Mouse (Mus musculus) liver, embryonic 11.5 days (tissue): ENCODE results near the gene Fbrsl1. TPM values are rescaled to one million over a fixed set of nuclear protein-coding genes. Genes with fewer than 3 reads are reported as not detected.

Experiments
- ATAC-seq: fragments of 200-750 bp; cut with Nextera tagmentation; replicated peaks from 2 replicates; pipeline ENCODE4 v1.8.0; 2017; ENCODE audit warnings: moderate number of reproducible peaks, mild to moderate bottlenecking, moderate TSS enrichment, moderate library complexity; ENCODE audit not compliant: low FRiP score
- DNase-seq: peaks from one replicate; pipeline ENCODE4 v3.0.0-alpha.2; 2017; ENCODE audit warnings: low spot score
- H3K27ac ChIP-seq: fragments of 300-500 bp; sonication (generic); 2 replicates; pipeline ENCODE4 v1.5.1; 2014; ENCODE audit warnings: mild to moderate bottlenecking, low read depth, low read length, control low read depth
- H3K27me3 ChIP-seq: fragments of 300-500 bp; sonication (generic); replicated peaks from 2 replicates; pipeline ENCODE4 v1.6.1; 2014; ENCODE audit warnings: low read length, mixed read lengths; ENCODE audit not compliant: control insufficient read depth, insufficient read depth
- H3K36me3 ChIP-seq: fragments of 300-500 bp; sonication (generic); 2 replicates; pipeline ENCODE4 v1.6.1; 2014; ENCODE audit warnings: mild to moderate bottlenecking, low read length, moderate library complexity, mixed read lengths; ENCODE audit not compliant: control insufficient read depth, insufficient read depth
- H3K4me1 ChIP-seq: fragments of 300-500 bp; sonication (generic); replicated peaks from 2 replicates; pipeline ENCODE4 v1.6.1; 2014; ENCODE audit warnings: low read length, mixed read lengths; ENCODE audit not compliant: control insufficient read depth, insufficient read depth
- H3K4me2 ChIP-seq: fragments of 300-500 bp; sonication (generic); 2 replicates; pipeline ENCODE4 v1.6.1; 2014; ENCODE audit warnings: mild to moderate bottlenecking, control low read depth, moderate library complexity
- H3K4me3 ChIP-seq: fragments of 300-500 bp; sonication (generic); 2 replicates; pipeline ENCODE4 v1.5.1; 2014; ENCODE audit warnings: low read depth, low read length, control low read depth
- H3K9ac ChIP-seq: fragments of 300-500 bp; sonication (generic); 2 replicates; pipeline ENCODE4 v1.6.1; 2014; ENCODE audit warnings: low read depth, low read length, control low read depth
- H3K9me3 ChIP-seq: fragments of 300-500 bp; sonication (generic); 2 replicates; pipeline ENCODE4 v1.6.1; 2016; ENCODE audit warnings: low read length, inconsistent platforms, mixed read lengths; ENCODE audit not compliant: control insufficient read depth
- WGBS: fragments of 180-500 bp; shearing (Covaris S2); extraction: QIAGEN DNeasy Blood & Tissue Kit; methylation state at CpG from one replicate; pipeline ENCODE4 v1.1.7; 2014; 5-methylcytosine and 5-hydroxymethylcytosine counted together
- polyA plus RNA-seq: library from polyadenylated mRNA; unstranded; fragments of >200 nt; fragmentation: Nextera tagmentation; extraction: Ambion mirVana; gene quantifications from 2 replicates; pipeline ENCODE4 v1.2.1, GENCODE M21; 2014

The Fbrsl1 gene
- polyA plus RNA-seq = 12.9 and 13.8 TPM in 2 replicates

GRCm38 (mm10) chr5:110448436-110449134 is at the start of gene Fbrsl1:
TSS of gene Fbrsl1 (minus strand) at chr5:110448503.
- no peaks in the 10 kb centered on the region for H3K27me3 ChIP-seq
- under 1% methylated on average over 30 of the region's 46 CpGs for WGBS
- H3K27ac ChIP-seq = peak within 1 kb of the TSS; percentile 76
- H3K9ac ChIP-seq = peak within 1 kb of the TSS; percentile 91
- DNase-seq (peak; percentile 97), ATAC-seq (peak; percentile 97)
- peak within 1 kb of the TSS; percentile 96 for H3K4me2 ChIP-seq
- H3K4me3 ChIP-seq = peak within 1 kb of the TSS; percentile 98
- H3K4me1 ChIP-seq = peaks cover 13% of the 10 kb centered on the region
- no peaks in the 10 kb centered on the region for H3K9me3 ChIP-seq
- no peaks in the 10 kb centered on the region for H3K36me3 ChIP-seq

DNA sequence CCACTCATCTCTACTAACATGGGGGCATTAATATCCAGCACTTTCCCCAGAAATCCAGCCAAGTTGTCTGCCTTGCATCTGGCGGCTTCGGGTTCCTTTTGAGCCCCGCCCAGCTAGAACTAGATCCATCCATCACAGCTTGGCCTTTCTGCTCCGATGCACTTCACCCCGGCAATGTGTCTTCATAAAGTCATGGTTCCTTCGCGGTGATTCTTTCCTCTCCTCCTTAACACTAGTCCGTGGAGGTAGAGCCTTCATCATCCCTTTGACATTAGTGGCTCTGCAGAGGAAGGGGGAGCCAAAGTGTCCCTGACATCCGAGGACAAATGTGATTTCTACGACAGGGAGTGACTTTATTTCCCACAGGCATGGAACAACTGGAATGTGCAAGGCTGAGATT is 49.8 kb upstream of the Fbrsl1 start:
- no peak overlapping the region for H3K9ac ChIP-seq
- H3K4me1 ChIP-seq = no peaks in the 10 kb centered on the region
- H3K27ac ChIP-seq = no peak overlapping the region
- ATAC-seq (no peak), DNase-seq (no peak)
- no peaks in the 10 kb centered on the region for H3K9me3 ChIP-seq
- peaks cover 6% of the 10 kb centered on the region for H3K27me3 ChIP-seq
- no peak overlapping the region for H3K4me2 ChIP-seq
- H3K4me3 ChIP-seq = no peak overlapping the region
- WGBS = 64% methylated on average over 10 of the region's 10 CpGs
- H3K36me3 ChIP-seq = no peaks in the 10 kb centered on the region

- H3K4me1 ChIP-seq = no peaks in the 10 kb centered on the region
- no peak for ATAC-seq
- WGBS = 73% methylated on average over 5 of the region's 5 CpGs
Measured at GRCm38 (mm10) chr5:110497556-110497955, 49.3 kb upstream of the Fbrsl1 start.

DNA sequence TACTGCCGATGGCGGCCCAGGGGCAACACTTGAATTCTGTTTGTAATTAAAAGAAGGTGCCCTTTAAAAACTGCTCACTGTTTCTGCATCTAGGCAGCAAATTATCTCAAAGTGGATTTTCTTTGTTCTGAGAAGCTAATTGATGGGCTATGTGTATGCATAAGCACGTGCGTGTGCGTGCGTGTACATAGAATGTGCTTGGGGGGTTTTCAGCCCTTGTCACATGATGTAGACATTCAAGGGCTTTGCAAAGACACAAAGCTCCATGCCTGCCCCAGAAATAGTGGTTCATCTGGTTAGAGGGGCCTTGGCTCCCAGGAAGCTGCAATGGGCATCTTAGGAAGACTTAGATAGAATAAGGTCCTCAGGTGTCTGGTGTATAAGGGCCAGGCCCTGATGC is 46.7 kb upstream of the Fbrsl1 start:
- Histone ChIP-seq H3K36me3 (no peaks in the 10 kb centered on the region), H3K4me1 (no peaks in the 10 kb centered on the region), H3K4me2 (no peak overlapping the region), H3K9me3 (no peaks in the 10 kb centered on the region), H3K27ac (no peak overlapping the region), H3K4me3 (no peak overlapping the region), H3K9ac (no peak overlapping the region), H3K27me3 (peaks cover 6% of the 10 kb centered on the region)
- no peak for DNase-seq
- 91% methylated on average over 6 of the region's 6 CpGs for WGBS
- no peak for ATAC-seq

More at GRCm38 (mm10) chr5:110497556-110497955, 49.3 kb upstream of the Fbrsl1 start:
- DNase-seq = no peak
- Histone ChIP-seq H3K36me3 (no peaks in the 10 kb centered on the region), H3K9me3 (no peaks in the 10 kb centered on the region), H3K27me3 (peaks cover 6% of the 10 kb centered on the region), H3K27ac (no peak overlapping the region), H3K4me3 (no peak overlapping the region), H3K9ac (no peak overlapping the region), H3K4me2 (no peak overlapping the region)

DNA sequence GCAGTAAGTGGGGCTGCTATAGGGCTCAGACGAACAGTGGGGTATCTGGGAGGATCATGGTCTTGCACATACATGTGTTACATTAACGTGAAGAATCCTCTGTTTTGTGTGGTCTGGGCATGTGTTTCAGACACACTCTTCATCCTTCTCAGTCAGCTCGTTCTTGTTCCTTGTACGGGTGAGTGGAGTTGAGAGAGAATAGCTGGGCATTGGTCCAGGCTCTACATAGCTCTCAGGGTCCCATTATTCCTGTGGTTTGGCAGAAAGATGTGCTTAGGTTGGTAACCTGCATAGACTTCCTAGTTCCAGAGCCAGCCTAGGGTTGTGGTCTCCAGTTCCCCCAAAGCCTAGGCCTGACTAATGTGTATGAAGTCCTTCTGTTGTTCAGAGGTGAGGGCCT is 46.1 kb upstream of the Fbrsl1 start:
- 70% methylated on average over 4 of the region's 4 CpGs for WGBS

DNA sequence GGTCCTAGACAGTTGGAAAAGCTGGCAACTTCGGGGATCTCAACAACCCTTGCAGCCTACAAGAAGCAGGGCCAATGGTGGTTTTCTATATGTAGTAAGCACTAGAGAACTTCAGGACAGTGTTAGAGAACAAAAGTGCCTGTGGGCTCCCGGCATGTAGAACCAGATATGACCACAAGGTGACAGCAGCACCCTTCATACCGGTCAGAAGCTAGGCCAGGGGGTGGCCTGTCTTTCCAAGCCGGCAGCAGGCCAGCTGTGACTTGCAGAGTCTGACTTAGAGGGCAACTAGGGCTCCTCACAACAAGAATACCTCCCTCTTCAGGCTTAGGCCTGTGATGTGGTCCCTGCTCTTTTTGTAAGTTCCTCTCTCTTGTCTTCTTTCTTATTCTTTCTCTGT is 45.5 kb upstream of the Fbrsl1 start:
- Histone ChIP-seq H3K27me3 (peaks cover 6% of the 10 kb centered on the region), H3K4me3 (no peak overlapping the region), H3K9me3 (no peaks in the 10 kb centered on the region), H3K4me2 (no peak overlapping the region), H3K27ac (no peak overlapping the region), H3K36me3 (no peaks in the 10 kb centered on the region), H3K4me1 (no peaks in the 10 kb centered on the region), H3K9ac (no peak overlapping the region)
- DNase-seq = no peak
- ATAC-seq = no peak
- WGBS = 3% methylated on average over 4 of the region's 4 CpGs

More for the DNA sequence above, 46.1 kb upstream of the Fbrsl1 start:
- Histone ChIP-seq H3K27ac (no peak overlapping the region), H3K4me1 (no peaks in the 10 kb centered on the region), H3K36me3 (no peaks in the 10 kb centered on the region), H3K9me3 (no peaks in the 10 kb centered on the region), H3K4me3 (no peak overlapping the region), H3K4me2 (no peak overlapping the region), H3K9ac (no peak overlapping the region), H3K27me3 (peaks cover 6% of the 10 kb centered on the region)
- no peak for ATAC-seq
- DNase-seq = no peak

GRCm38 (mm10) chr5:110489639-110490038 is 41.3 kb upstream of the Fbrsl1 start:
- Histone ChIP-seq H3K4me3 (no peak overlapping the region), H3K4me1 (no peaks in the 10 kb centered on the region), H3K9me3 (no peaks in the 10 kb centered on the region), H3K36me3 (no peaks in the 10 kb centered on the region), H3K4me2 (no peak overlapping the region), H3K27ac (no peak overlapping the region), H3K27me3 (peaks cover 6% of the 10 kb centered on the region; the same call in 1 of the 2 replicates), H3K9ac (no peak overlapping the region)
- 24% methylated on average over 4 of the region's 4 CpGs for WGBS
- no peak for DNase-seq
- no peak for ATAC-seq

DNA sequence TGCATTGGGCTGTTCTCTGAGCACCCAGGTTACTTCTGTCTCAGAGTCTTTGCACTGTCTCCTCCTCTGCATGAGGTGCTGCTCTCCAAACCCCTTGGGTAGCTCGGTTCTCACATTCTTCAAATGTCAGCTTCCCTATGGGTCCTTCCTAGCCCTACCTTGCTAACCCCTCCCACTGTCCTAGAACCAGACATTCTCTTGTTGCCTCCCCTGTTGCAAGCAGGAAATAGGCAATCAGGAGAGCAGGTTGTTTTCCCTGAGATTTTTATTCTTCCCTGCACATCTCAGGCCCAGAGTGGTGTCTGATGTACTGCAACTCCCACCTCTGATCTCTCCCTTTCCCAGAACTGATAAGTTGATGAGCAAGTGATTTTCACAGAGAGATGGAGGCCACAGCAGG is 39.6 kb upstream of the Fbrsl1 start:
- Histone ChIP-seq H3K4me1 (no peaks in the 10 kb centered on the region), H3K27me3 (peaks cover 6% of the 10 kb centered on the region; the same call in 1 of the 2 replicates), H3K4me3 (no peak overlapping the region), H3K9ac (no peak overlapping the region), H3K27ac (no peak overlapping the region), H3K36me3 (no peaks in the 10 kb centered on the region), H3K4me2 (no peak overlapping the region), H3K9me3 (no peaks in the 10 kb centered on the region)
- WGBS = 36% methylated on average over 1 of the region's 1 CpGs
- ATAC-seq = no peak
- no peak for DNase-seq

- H3K4me3 ChIP-seq = no peak overlapping the region
- DNase-seq (no peak), ATAC-seq (no peak)
- no peak overlapping the region for H3K9ac ChIP-seq
- no peaks in the 10 kb centered on the region for H3K36me3 ChIP-seq
- H3K27me3 ChIP-seq = peaks cover 11% of the 10 kb centered on the region
- no peak overlapping the region for H3K27ac ChIP-seq
- H3K9me3 ChIP-seq = no peaks in the 10 kb centered on the region
- 65% methylated on average over 5 of the region's 5 CpGs for WGBS
- H3K4me1 ChIP-seq = no peaks in the 10 kb centered on the region
- no peak overlapping the region for H3K4me2 ChIP-seq
Measured at GRCm38 (mm10) chr5:110486674-110487334, 38.5 kb upstream of the Fbrsl1 start.
